Mouse (Mus musculus): ENCODE results near the gene Ntrk2.

- TF ChIP-seq CTCF (IDR thresholded peaks at IDR 0.05; ENCODE audit: low read depth, low read length), result no peak
- TF ChIP-seq POLR2A (IDR thresholded peaks at IDR 0.05; ENCODE audit: extremely low read depth, insufficient read depth, low read length), result no peak
Observed at GRCm38 (mm10) chr13:58920241-58920640, 113.9 kb downstream of the Ntrk2 start.
